Mouse (Mus musculus): ENCODE data around the gene Serpina5. TPM values are rescaled to one million over a fixed set of nuclear protein-coding genes. Genes with fewer than 3 reads are reported as not detected.

Serpina5 gene
- total RNA-seq, 2 experiments from 2014 or later = not detected

GRCm38 (mm10) chr12:104123996-104124395 lies 23.1 kb downstream of the Serpina5 start:
- ATAC-seq (replicated peaks; ENCODE audit: low FRiP score, poor library complexity, severe bottlenecking) = no peak

DNA sequence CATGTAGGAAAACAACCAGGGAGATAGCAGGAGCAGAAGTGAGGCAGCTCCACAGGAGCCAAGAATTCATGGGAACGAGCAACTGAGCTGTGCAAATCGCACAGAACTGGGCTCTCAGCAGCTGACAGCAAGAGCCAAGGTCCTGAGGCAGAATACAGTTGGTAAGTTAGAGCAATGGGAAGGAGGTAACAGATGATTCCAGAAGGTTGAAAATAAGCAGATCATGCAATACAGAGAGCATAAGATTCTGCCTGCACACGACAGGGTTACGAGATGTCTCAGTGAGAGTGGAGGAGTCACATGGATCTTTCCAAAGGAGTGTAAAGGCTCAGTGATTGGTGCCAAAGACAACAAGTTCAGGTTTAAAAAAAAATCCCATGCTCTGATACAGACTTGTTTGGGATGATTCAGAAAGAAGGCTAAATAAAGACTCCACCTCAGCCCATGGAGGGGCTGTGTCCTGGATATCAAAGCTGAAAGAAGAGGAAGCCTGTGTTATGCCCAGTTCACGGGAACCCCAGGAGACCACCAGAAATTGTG lies 24.2 kb downstream of the Serpina5 start:
- ATAC-seq (replicated peaks; ENCODE audit: low FRiP score, poor library complexity, severe bottlenecking) = no peak

GRCm38 (mm10) chr12:104127696-104128095 lies 26.8 kb downstream of the Serpina5 start, which contains the start of gene Serpina3b:
Serpina3b (plus strand) TSS chr12:104127996.
- ATAC-seq (replicated peaks; ENCODE audit: low FRiP score, poor library complexity, severe bottlenecking) = no peak

DNA sequence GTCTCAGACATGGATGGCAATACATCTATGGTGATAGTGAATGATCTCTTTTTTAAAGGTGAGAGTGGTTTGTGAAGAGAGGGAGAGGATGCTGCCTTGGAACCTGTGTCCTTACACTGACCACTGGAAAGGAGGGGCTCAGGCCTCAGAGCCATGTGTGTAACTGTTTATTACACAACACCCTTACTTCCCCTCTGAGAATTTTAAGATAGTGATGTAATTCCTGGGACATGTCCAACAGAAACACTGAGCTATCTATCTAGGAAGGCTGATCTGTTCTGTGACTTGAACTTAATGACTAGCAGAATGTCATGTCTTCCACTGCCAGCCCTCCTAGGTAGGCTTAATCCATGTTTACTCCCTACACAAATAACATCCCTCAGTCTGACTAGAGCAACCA lies 30.1 kb downstream of the Serpina5 start:
- ATAC-seq (replicated peaks; ENCODE audit: low FRiP score, poor library complexity, severe bottlenecking) = no peak

GRCm38 (mm10) chr12:104138216-104138615 lies 37.3 kb downstream of the Serpina5 start:
- ATAC-seq (replicated peaks; ENCODE audit: low FRiP score, poor library complexity, severe bottlenecking) = no peak

DNA sequence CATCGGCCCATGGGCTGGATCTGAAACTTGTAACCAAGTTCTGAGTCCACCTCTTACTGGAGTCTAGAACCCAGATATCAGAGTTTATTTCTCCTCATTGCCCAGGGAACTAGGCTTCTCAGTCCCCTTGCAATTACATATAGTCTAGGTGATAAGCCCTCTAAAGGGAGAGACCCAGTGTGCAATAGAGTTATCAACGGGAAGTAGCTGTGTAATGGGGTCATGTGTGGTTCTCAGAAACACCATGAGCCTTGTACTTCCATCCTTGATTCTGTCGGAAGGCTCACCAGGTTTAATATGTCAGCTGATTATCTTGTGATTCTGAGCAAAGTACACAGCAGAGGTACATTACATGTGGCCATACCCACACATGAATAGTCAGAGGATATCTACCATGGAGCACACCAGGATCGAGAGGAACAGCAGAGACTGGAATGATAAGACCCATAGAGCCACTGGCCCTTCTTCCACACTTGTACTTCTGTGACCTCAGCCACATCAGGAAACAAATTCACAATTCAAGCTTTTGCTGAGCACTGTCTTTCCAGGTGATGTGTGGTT lies 39.7 kb downstream of the Serpina5 start:
- ATAC-seq (replicated peaks; ENCODE audit: low FRiP score, poor library complexity, severe bottlenecking) = no peak

DNA sequence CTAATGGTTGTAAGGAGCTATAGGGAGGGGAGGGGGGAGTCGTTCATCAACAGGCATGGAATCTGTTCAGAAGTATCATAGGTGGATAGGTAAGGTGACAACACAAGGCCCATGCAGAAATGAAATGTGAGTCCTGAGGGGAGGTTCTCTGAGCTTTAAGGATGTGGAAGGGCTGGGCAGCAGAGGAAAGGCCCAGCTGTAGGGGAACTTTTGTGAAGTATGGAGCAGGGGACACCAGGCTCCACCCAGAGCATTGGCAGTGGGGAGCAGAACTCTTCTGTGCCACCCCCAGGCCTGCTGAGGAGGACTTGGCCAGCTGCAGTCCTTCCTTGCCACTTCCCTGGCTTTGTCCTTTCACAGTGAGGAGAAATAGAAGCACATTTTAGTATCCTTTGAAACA lies 40.6 kb downstream of the Serpina5 start:
- ATAC-seq (replicated peaks; ENCODE audit: low FRiP score, poor library complexity, severe bottlenecking) = no peak

- no peak for ATAC-seq (replicated peaks; ENCODE audit: low FRiP score, poor library complexity, severe bottlenecking)
Observed at GRCm38 (mm10) chr12:104142427-104142826, 41.5 kb downstream of the Serpina5 start.

DNA sequence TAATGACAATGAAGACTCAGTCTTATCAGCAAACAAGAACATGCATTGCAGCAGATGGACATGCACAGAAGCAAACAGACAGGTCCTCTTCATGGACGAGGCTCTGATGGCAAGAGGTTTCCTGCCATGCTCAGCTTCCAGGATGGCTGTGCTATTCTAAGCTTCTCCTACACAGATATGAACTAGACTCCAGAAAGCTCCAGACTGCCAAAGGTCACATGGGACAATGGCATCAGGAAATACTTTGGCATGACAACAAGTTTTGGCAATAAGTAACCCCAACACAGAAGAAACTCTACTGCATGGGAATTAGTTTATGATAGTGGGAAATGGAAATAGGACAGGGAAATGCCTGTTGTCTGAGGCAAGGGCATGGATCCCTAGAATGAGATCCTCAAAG lies 42.4 kb downstream of the Serpina5 start:
- ATAC-seq (replicated peaks; ENCODE audit: low FRiP score, poor library complexity, severe bottlenecking) = no peak

DNA sequence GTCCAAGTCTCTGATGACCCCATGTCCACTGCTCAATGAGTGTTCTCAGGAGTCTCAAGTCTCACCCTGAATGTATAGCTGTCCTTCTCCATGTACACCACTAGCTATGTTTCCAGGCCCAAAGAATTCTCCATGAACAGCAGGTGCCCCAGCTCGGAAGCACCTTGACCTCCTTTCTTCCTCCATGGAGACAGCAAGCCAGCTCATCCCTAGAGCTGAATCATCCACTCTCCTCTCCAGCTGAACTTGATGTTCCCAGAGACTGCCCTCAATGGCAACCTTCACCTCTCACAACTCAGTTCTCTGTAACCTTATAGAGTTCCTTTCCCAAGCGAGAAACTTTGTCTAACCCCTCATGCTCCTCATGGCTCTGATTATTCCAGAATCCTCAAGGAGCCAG lies 44.7 kb downstream of the Serpina5 start:
- no peak for ATAC-seq (replicated peaks; ENCODE audit: low FRiP score, poor library complexity, severe bottlenecking)

DNA sequence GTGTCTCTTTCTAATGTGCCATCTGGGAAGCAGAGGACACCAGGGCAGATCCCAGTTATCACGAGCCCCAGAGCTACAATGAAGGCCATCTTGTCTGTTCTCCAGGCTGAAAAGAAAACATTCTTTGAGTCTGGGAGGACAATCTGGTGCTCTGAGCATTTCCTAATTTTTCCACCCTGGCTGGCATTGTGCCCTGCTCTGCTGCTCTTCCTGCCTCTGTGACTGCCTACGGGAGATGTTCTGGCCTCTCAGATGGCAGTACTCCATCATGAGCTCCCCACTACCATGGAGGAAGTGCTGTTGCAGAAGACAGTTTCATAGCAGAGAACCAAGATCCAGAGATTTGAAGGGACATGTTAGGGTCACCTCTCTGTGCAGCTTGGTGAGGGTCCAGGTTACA lies 51.1 kb downstream of the Serpina5 start:
- ATAC-seq (replicated peaks; ENCODE audit: low FRiP score, poor library complexity, severe bottlenecking) = no peak

- ATAC-seq (replicated peaks; ENCODE audit: low FRiP score, poor library complexity, severe bottlenecking) = no peak
Observed at GRCm38 (mm10) chr12:104153041-104153645, 52.2 kb downstream of the Serpina5 start.

- ATAC-seq (replicated peaks; ENCODE audit: low FRiP score, poor library complexity, severe bottlenecking) = no peak
Observed at GRCm38 (mm10) chr12:104153656-104154055, 52.7 kb downstream of the Serpina5 start, which contains the start of gene Serpina3c. Serpina3c (minus strand) TSS chr12:104153870.

Other genes starting within 250 kb of the Serpina5 start
- not detected in 2 replicates for gene Serpina1a, start 237.6 kb upstream of the Serpina5 start, total RNA-seq (2015; ENCODE audit: low replicate concordance)
- not detected in 2 replicates for gene Serpina1a, start 237.6 kb upstream of the Serpina5 start, total RNA-seq (2017; ENCODE audit: low replicate concordance)
- gene Serpina1c, start 196.2 kb upstream of the Serpina5 start, total RNA-seq (2015; ENCODE audit: low replicate concordance) = not detected in 2 replicates
- not detected in 2 replicates for gene Serpina1c, start 196.2 kb upstream of the Serpina5 start, total RNA-seq (2017; ENCODE audit: low replicate concordance)
- gene Serpina1e, start 142.1 kb upstream of the Serpina5 start, total RNA-seq (2015; ENCODE audit: low replicate concordance) = not detected in 2 replicates
- gene Serpina1e, start 142.1 kb upstream of the Serpina5 start, total RNA-seq (2017; ENCODE audit: low replicate concordance) = not detected in 2 replicates
- not detected in 2 replicates for gene Serpina11, start 111.2 kb upstream of the Serpina5 start, total RNA-seq (2015; ENCODE audit: low replicate concordance)
- not detected in 2 replicates for gene Serpina11, start 111.2 kb upstream of the Serpina5 start, total RNA-seq (2017; ENCODE audit: low replicate concordance)
- gene Serpina9, start 87.4 kb upstream of the Serpina5 start, total RNA-seq (2015; ENCODE audit: low replicate concordance) = not detected in 2 replicates
- not detected in 2 replicates for gene Serpina9, start 87.4 kb upstream of the Serpina5 start, total RNA-seq (2017; ENCODE audit: low replicate concordance)
- gene Serpina12, start 56.7 kb upstream of the Serpina5 start, total RNA-seq (2015; ENCODE audit: low replicate concordance) = not detected in 2 replicates
- not detected in 2 replicates for gene Serpina12, start 56.7 kb upstream of the Serpina5 start, total RNA-seq (2017; ENCODE audit: low replicate concordance)
- gene Serpina3a, start 11.6 kb downstream of the Serpina5 start, total RNA-seq (2015; ENCODE audit: low replicate concordance) = not detected in 2 replicates
- gene Serpina3a, start 11.6 kb downstream of the Serpina5 start, total RNA-seq (2017; ENCODE audit: low replicate concordance) = not detected in 2 replicates
- gene Serpina3b, start 26.9 kb downstream of the Serpina5 start, total RNA-seq (2015; ENCODE audit: low replicate concordance) = not detected in 2 replicates
- gene Serpina3b, start 26.9 kb downstream of the Serpina5 start, total RNA-seq (2017; ENCODE audit: low replicate concordance) = not detected in 2 replicates
- gene Serpina3c, start 52.8 kb downstream of the Serpina5 start, total RNA-seq (2015; ENCODE audit: low replicate concordance) = not detected in 2 replicates
- gene Serpina3c, start 52.8 kb downstream of the Serpina5 start, total RNA-seq (2017; ENCODE audit: low replicate concordance) = not detected in 2 replicates
- not detected in 2 replicates for gene Serpina3f, start 113.4 kb downstream of the Serpina5 start, total RNA-seq (2015; ENCODE audit: low replicate concordance)
- 0.42 TPM in 1 of 2 replicates, not detected in the other for gene Serpina3f, start 113.4 kb downstream of the Serpina5 start, total RNA-seq (2017; ENCODE audit: low replicate concordance)
- gene Serpina3g, start 135.1 kb downstream of the Serpina5 start, total RNA-seq (2015; ENCODE audit: low replicate concordance) = 5.6 and 7.9 TPM in 2 replicates
- gene Serpina3g, start 135.1 kb downstream of the Serpina5 start, total RNA-seq (2017; ENCODE audit: low replicate concordance) = 2.6 and 6.6 TPM in 2 replicates
- not detected in 2 replicates for gene Serpina3i, start 162.0 kb downstream of the Serpina5 start, total RNA-seq (2015; ENCODE audit: low replicate concordance)
- gene Serpina3i, start 162.0 kb downstream of the Serpina5 start, total RNA-seq (2017; ENCODE audit: low replicate concordance) = not detected in 2 replicates
- not detected in 2 replicates for gene Serpina3j, start 213.4 kb downstream of the Serpina5 start, total RNA-seq (2015; ENCODE audit: low replicate concordance)
- gene Serpina3j, start 213.4 kb downstream of the Serpina5 start, total RNA-seq (2017; ENCODE audit: low replicate concordance) = not detected in 2 replicates
- not detected in 2 replicates for gene Serpina3k, start 237.4 kb downstream of the Serpina5 start, total RNA-seq (2015; ENCODE audit: low replicate concordance)
- not detected in 2 replicates for gene Serpina3k, start 237.4 kb downstream of the Serpina5 start, total RNA-seq (2017; ENCODE audit: low replicate concordance)
- not detected in 2 replicates for gene Serpina3m, start 237.4 kb downstream of the Serpina5 start, total RNA-seq (2015; ENCODE audit: low replicate concordance)
- not detected in 2 replicates for gene Serpina3m, start 237.4 kb downstream of the Serpina5 start, total RNA-seq (2017; ENCODE audit: low replicate concordance)

Data from erythroblast, adult 5-6 weeks (primary cell).